8 mouse cellular contexts compared by ENCODE assay signal in genomic region chr16:17721114-17721808, GRCm38 (mm10). TPM values are rescaled to one million over a fixed set of nuclear protein-coding genes. Genes with fewer than 3 reads are reported as not detected.
DNase-seq lines count a peak whose midpoint lies in the region; ATAC-seq and TF ChIP-seq lines count a peak whose summit lies in the region.

No protein-coding gene starts in this region.

- H3K9ac ChIP-seq in heart, embryonic 16.5 days (ENCODE audit: low read length) = peak overlapping the region; percentile 36; the same call in 1 of the 2 replicates
- H3K9ac ChIP-seq in hindbrain, postnatal 0 days (replicated peaks; ENCODE audit: low read length) = peak overlapping the region; percentile 79; the same call in 1 of the 2 replicates
- H3K9ac ChIP-seq in midbrain, embryonic 14.5 days (replicated peaks; ENCODE audit: low read length) = peak overlapping the region; percentile 90; the same call in 1 of the 2 replicates

- H3K4me2 ChIP-seq in heart, embryonic 16.5 days (ENCODE audit: low read depth, low read length) = peak overlapping the region; percentile 86
- H3K4me2 ChIP-seq in hindbrain, postnatal 0 days (ENCODE audit: low read depth, low read length) = peak overlapping the region; percentile 88
- H3K4me2 ChIP-seq in midbrain, embryonic 14.5 days (ENCODE audit: low read length) = peak overlapping the region; percentile 94

- DNase-seq in heart, adult 18-20 months = no peak
- no peak for DNase-seq in hindbrain, postnatal 0 days (ENCODE audit: low spot score)
- no peak for DNase-seq in midbrain, embryonic 14.5 days
- no peak for DNase-seq in adrenal gland, adult 18-20 months (ENCODE audit: low spot score in 2 of 2)
- no peak for DNase-seq in layer of hippocampus, adult 8-10 months (ENCODE audit: low spot score in 2 of 2)
- no peak for DNase-seq in T-cell, adult 2 months (ENCODE audit: low spot score)

- no peak for TF ChIP-seq CTCF in bone marrow macrophage, adult 2 months (IDR thresholded peaks at IDR 0.05; ENCODE audit: low read depth, low read length)
- no peak for TF ChIP-seq CTCF in hindbrain, postnatal 0 days (IDR thresholded peaks at IDR 0.05; ENCODE audit: low read depth)

- no peaks in the 10 kb centered on the region for H3K36me3 ChIP-seq in heart, embryonic 16.5 days (ENCODE audit: control insufficient read depth, insufficient read depth)
- no peaks in the 10 kb centered on the region for H3K36me3 ChIP-seq in hindbrain, postnatal 0 days (ENCODE audit: insufficient read depth, low read length)
- H3K36me3 ChIP-seq in midbrain, embryonic 14.5 days (ENCODE audit: control insufficient read depth, insufficient read depth, low read length) = no peaks in the 10 kb centered on the region

- ATAC-seq in heart, embryonic 16.5 days (replicated peaks; ENCODE audit: extremely low read depth, insufficient read depth, low FRiP score) = no peak
- ATAC-seq in hindbrain, postnatal 0 days = no peak
- no peak for ATAC-seq in midbrain, embryonic 14.5 days (ENCODE audit: low FRiP score, low TSS enrichment)

- no peak overlapping the region for H3K27ac ChIP-seq in heart, embryonic 16.5 days (ENCODE audit: low read length)
- peak overlapping the region; percentile 79 for H3K27ac ChIP-seq in bone marrow macrophage, adult 2 months (ENCODE audit: insufficient read depth, low read depth, low read length)
- H3K27ac ChIP-seq in hindbrain, postnatal 0 days = no peak overlapping the region
- H3K27ac ChIP-seq in midbrain, embryonic 14.5 days (replicated peaks; ENCODE audit: low read depth, low read length) = no peak overlapping the region

- peak overlapping the region; percentile 72 for H3K4me3 ChIP-seq in heart, embryonic 16.5 days (ENCODE audit: low read length)
- H3K4me3 ChIP-seq in bone marrow macrophage, adult 2 months (ENCODE audit: insufficient read depth, low read length) = peak overlapping the region; percentile 77
- H3K4me3 ChIP-seq in hindbrain, postnatal 0 days (ENCODE audit: low read length) = peak overlapping the region; percentile 89
- peak overlapping the region; percentile 89 for H3K4me3 ChIP-seq in midbrain, embryonic 14.5 days (replicated peaks; ENCODE audit: low read depth, low read length)

- WGBS in heart, embryonic 16.5 days = 61% methylated on average over 9 of the region's 9 CpGs
- 68% methylated on average over 9 of the region's 9 CpGs for WGBS in hindbrain, postnatal 0 days
- WGBS in midbrain, embryonic 14.5 days = 77% methylated on average over 9 of the region's 9 CpGs

- no peak for TF ChIP-seq POLR2A in bone marrow macrophage, adult 2 months (IDR thresholded peaks at IDR 0.05; ENCODE audit: borderline replicate concordance, low read depth, low read length)

- H3K9me3 ChIP-seq in heart, embryonic 16.5 days (replicated peaks; ENCODE audit: control insufficient read depth, low read length) = no peaks in the 10 kb centered on the region
- no peaks in the 10 kb centered on the region for H3K9me3 ChIP-seq in hindbrain, postnatal 0 days (ENCODE audit: low read length)
- no peaks in the 10 kb centered on the region for H3K9me3 ChIP-seq in midbrain, embryonic 14.5 days (ENCODE audit: control insufficient read depth, low read length)

- H3K27me3 ChIP-seq in heart, embryonic 16.5 days (ENCODE audit: control insufficient read depth, insufficient read depth, low read length) = no peaks in the 10 kb centered on the region
- H3K27me3 ChIP-seq in hindbrain, postnatal 0 days (ENCODE audit: insufficient read depth, low read length) = no peaks in the 10 kb centered on the region
- H3K27me3 ChIP-seq in midbrain, embryonic 14.5 days (ENCODE audit: control insufficient read depth, insufficient read depth, low read length) = no peaks in the 10 kb centered on the region

- H3K4me1 ChIP-seq in heart, embryonic 16.5 days (ENCODE audit: control insufficient read depth, insufficient read depth, low read length) = peaks cover 15% of the 10 kb centered on the region
- peaks cover 14% of the 10 kb centered on the region for H3K4me1 ChIP-seq in bone marrow macrophage, adult 2 months (ENCODE audit: control insufficient read depth, insufficient read depth, low read length)
- peaks cover 10% of the 10 kb centered on the region for H3K4me1 ChIP-seq in hindbrain, postnatal 0 days (ENCODE audit: insufficient read depth, low read length)
- peaks cover 11% of the 10 kb centered on the region for H3K4me1 ChIP-seq in midbrain, embryonic 14.5 days (ENCODE audit: control insufficient read depth, insufficient read depth, low read length)

RNA-seq across cellular contexts. Expression of gene Med15, which starts 11.4 kb away (rescaled TPM):
- polyA plus RNA-seq in heart, embryonic 16.5 days (2015; fragmentation: Nextera tagmentation; extraction: Ambion mirVana) = 32.3 and 35.9 TPM in 2 replicates
- 10 to 100 TPM; 21.0 to 25.0 TPM for total RNA-seq in heart, adult 18-20 months (2021)
- polyA plus RNA-seq in bone marrow macrophage, adult 2 months (2012; ENCODE audit: insufficient read depth, insufficient read length, missing spikeins) = 82.4 and 105 TPM in 2 replicates
- total RNA-seq in hindbrain, postnatal 0 days (2014; rRNA removed) = 47.5 and 66.1 TPM in 2 replicates
- polyA plus RNA-seq in hindbrain, postnatal 0 days (2015; fragmentation: Nextera tagmentation; extraction: Ambion mirVana) = 33.8 and 39.2 TPM in 2 replicates
- polyA plus RNA-seq in midbrain, embryonic 14.5 days (2014; fragmentation: Nextera tagmentation; extraction: Ambion mirVana) = 37.2 and 39.8 TPM in 2 replicates
- total RNA-seq in adrenal gland, adult 18-20 months (2021) = 10 to 100 TPM; 57.1 to 58.2 TPM
- total RNA-seq in layer of hippocampus, adult 8-10 months (2022) = 10 to 100 TPM; 72.6 to 84.6 (median 78.3) TPM

RNA-seq across cellular contexts. Expression of gene Klhl22, which starts 38.2 kb away (rescaled TPM):
- 36.4 and 39.6 TPM in 2 replicates for polyA plus RNA-seq in heart, embryonic 16.5 days (2015; fragmentation: Nextera tagmentation; extraction: Ambion mirVana)
- 10 to 100 TPM; 18.2 to 24.2 TPM for total RNA-seq in heart, adult 18-20 months (2021)
- polyA plus RNA-seq in bone marrow macrophage, adult 2 months (2012; ENCODE audit: insufficient read depth, insufficient read length, missing spikeins) = 9.3 and 12.4 TPM in 2 replicates
- 176 and 190 TPM in 2 replicates for total RNA-seq in hindbrain, postnatal 0 days (2014; rRNA removed)
- 69.6 and 80.5 TPM in 2 replicates for polyA plus RNA-seq in hindbrain, postnatal 0 days (2015; fragmentation: Nextera tagmentation; extraction: Ambion mirVana)
- 75.5 and 75.6 TPM in 2 replicates for polyA plus RNA-seq in midbrain, embryonic 14.5 days (2014; fragmentation: Nextera tagmentation; extraction: Ambion mirVana)
- 10 to 100 TPM; 29.8 to 38.3 TPM for total RNA-seq in adrenal gland, adult 18-20 months (2021)
- total RNA-seq in layer of hippocampus, adult 8-10 months (2022) = 100 to 1,000 TPM in 2 of 4 experiments, 10 to 100 TPM in 2; 95.8 to 105 (median 101) TPM

Comparison
In these comparisons a context has a peak if more than half of its experiments do, and no peak if none do; other contexts are left out.
1. H3K9ac ChIP-seq: peak in every context shown above with its lines; median percentile 90 in midbrain, embryonic 14.5 days; 79 in hindbrain, postnatal 0 days; 36 in heart, embryonic 16.5 days.